Mouse (Mus musculus) C2C12 (cell line): ENCODE measurements around the gene Acot8.

Experiments
- CTCF ChIP-seq: IDR thresholded peaks from one replicate; pipeline ENCODE4 v1.5.1; 2011; ENCODE audit not compliant: control insufficient read depth, insufficient read depth, insufficient read length
- MAX ChIP-seq: IDR thresholded peaks from one replicate; pipeline ENCODE4 v1.6.1; 2011; ENCODE audit warnings: mild to moderate bottlenecking, control low read depth
- USF1 ChIP-seq: IDR thresholded peaks from one replicate; pipeline ENCODE4 v1.6.1; 2011; ENCODE audit warnings: low read depth, mild to moderate bottlenecking, control low read depth, moderate library complexity

DNA sequence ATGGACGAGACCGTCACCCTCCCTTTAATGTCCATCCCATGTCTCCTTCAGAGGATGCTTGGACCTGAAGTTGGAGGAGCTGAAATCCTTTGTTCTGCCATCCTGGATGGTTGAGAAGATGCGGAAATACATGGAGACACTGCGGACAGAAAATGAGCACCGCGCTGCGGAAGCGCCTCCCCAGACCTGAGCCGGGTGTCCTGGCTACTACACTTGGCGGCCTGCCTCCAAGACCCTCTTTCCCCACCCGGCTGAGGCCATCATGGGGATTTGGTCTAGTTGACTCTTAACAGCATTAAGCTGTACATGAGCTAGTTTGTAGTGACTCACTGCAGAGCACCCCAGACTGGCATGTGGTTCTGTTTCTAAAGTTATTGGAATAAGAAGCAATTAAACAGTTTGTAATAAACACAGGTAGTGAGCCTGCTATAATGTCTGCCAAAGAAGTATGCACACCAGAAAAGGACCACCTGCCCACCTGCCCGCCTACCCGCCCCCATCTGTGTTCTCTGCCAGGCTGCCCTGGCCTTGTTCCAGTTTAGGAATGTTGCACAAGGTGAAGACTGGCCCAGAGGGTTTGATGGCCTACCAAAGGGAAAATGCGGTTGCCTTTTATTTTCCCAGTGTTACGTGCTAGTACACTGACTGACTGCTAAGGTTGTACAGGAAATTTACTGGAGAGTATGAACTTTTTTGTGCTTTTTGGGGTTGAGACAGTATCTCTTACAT is 36.7 kb downstream of the Acot8 start:
- TF ChIP-seq CTCF: no peak
- no peak for TF ChIP-seq USF1
- no peak for TF ChIP-seq MAX
